Mouse (Mus musculus) testis, adult 2 months (tissue): ENCODE data around the gene Nms.

Experiments
- CTCF ChIP-seq: fragments of 200-500 bp; IDR thresholded peaks from 2 replicates; pipeline ENCODE4 v1.5.1; 2012; ENCODE audit warnings: low read depth, mild to moderate bottlenecking, inconsistent platforms, low read length, moderate library complexity; ENCODE audit not compliant: control insufficient read depth, insufficient read depth, insufficient replicate concordance
- POLR2A ChIP-seq: fragments of 200-500 bp; IDR thresholded peaks from 2 replicates; pipeline ENCODE4 v1.6.1; 2012; ENCODE audit warnings: low read depth, mild to moderate bottlenecking, inconsistent platforms, low read length, moderate library complexity; ENCODE audit not compliant: control insufficient read depth

- TF ChIP-seq CTCF (no peak), POLR2A (no peak)
Measured at GRCm38 (mm10) chr1:38929468-38929867, 9.5 kb upstream of the Nms start.
